In the genomic region with DNA sequence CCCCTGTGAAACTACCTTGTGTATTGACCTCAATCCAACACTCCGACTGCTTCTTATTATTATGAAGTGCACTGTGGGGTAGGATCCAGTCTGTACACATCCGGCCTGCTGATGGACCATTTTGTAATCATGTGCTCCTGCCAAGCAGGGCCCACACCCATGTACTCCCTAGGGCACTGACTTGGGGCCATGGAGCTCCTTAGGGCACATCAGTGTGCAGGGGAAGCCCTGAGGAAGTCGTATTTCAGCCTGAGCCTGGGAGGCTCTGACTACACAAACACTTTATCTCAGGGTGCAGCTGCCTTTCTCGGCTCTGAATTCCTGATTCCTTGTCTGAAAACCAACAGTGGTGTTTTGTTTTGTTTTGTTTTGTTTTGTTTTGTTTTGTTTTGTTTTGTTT, we compare ENCODE assay signal across 18 mouse cellular contexts. TPM values are rescaled to one million over a fixed set of nuclear protein-coding genes. Genes with fewer than 3 reads are reported as not detected.
DNase-seq lines count a peak whose midpoint lies in the region; ATAC-seq lines count a peak whose summit lies in the region.
"Had no signal": no experiment of that assay in that cellular context is flagged by ENCODE, and none has a peak within 500 bp of the region (broad histone marks: within the 10 kb centered on the region; RNA-seq: fewer than 3 reads in every experiment).

No protein-coding gene starts in this region.

- H3K36me3 ChIP-seq in kidney, embryonic 15.5 days = no peaks in the 10 kb centered on the region
- H3K36me3 ChIP-seq: forebrain, embryonic 12.5 days; hindbrain, embryonic 10.5 days; midbrain, embryonic 13.5 days; neural tube, embryonic 13.5 days had no signal

- H3K4me1 ChIP-seq in kidney, embryonic 15.5 days = peaks cover 19% of the 10 kb centered on the region

- no peak overlapping the region for H3K9ac ChIP-seq in kidney, embryonic 15.5 days
- H3K9ac ChIP-seq: forebrain, embryonic 12.5 days; midbrain, embryonic 13.5 days; neural tube, embryonic 13.5 days had no signal

- H3K9me3 ChIP-seq in kidney, embryonic 15.5 days (replicated peaks) = no peaks in the 10 kb centered on the region
- H3K9me3 ChIP-seq: forebrain, embryonic 12.5 days; hindbrain, embryonic 10.5 days; midbrain, embryonic 13.5 days; neural tube, embryonic 13.5 days had no signal

- no peak for ATAC-seq in kidney, embryonic 15.5 days (replicated peaks; ENCODE audit: low FRiP score)
- ATAC-seq: CD4-positive, CD25-positive, alpha-beta regulatory T cell, adult 4 months; midbrain, embryonic 13.5 days had no signal

- H3K4me2 ChIP-seq in kidney, embryonic 15.5 days = no peak overlapping the region
- H3K4me2 ChIP-seq: forebrain, embryonic 12.5 days; liver, embryonic 11.5 days; midbrain, embryonic 13.5 days; neural tube, embryonic 13.5 days had no signal

- H3K27me3 ChIP-seq in kidney, embryonic 15.5 days = peaks cover 26% of the 10 kb centered on the region

- no peak overlapping the region for H3K4me3 ChIP-seq in kidney, embryonic 15.5 days (replicated peaks)
- H3K4me3 ChIP-seq: forebrain, embryonic 12.5 days; hindbrain, embryonic 10.5 days; midbrain, embryonic 13.5 days; neural tube, embryonic 13.5 days had no signal

- 44% methylated on average over 4 of the region's 4 CpGs for WGBS in kidney, embryonic 15.5 days

- peak; percentile 26 for DNase-seq in adrenal gland, adult 2 months
- no peak for DNase-seq in adrenal gland, postnatal 25 days
- DNase-seq in kidney, adult 11 months = peak; percentile 56
- DNase-seq in 3T3-L1 (ENCODE audit: low read depth, low spot score) = peak; percentile 12
- DNase-seq in kidney, postnatal 36 days = peak; percentile 51 to 71
- no peak for DNase-seq in cerebellum, adult 11 months
- DNase-seq in layer of hippocampus, adult 18-20 months (ENCODE audit: low spot score in 2 of 2) = no peak
- DNase-seq: right cerebral cortex, adult 18-20 months; thymus, postnatal 14 days had no signal

- no peak overlapping the region for H3K27ac ChIP-seq in kidney, embryonic 15.5 days
- H3K27ac ChIP-seq: forebrain, embryonic 12.5 days; hindbrain, embryonic 10.5 days; kidney, postnatal 0 days; midbrain, embryonic 13.5 days; neural tube, embryonic 13.5 days had no signal

RNA-seq across cellular contexts. Expression of a gene that starts 5.7 kb away (rescaled TPM):
- 1 to 10 TPM; 1.7 to 1.9 TPM for total RNA-seq in adrenal gland, adult 2 months (2021)
- 3.7 and 9.8 TPM in 2 replicates for polyA plus RNA-seq in adrenal gland, adult 2 months (2012; rRNA removed)
- 0.95 and 1.3 TPM in 2 replicates for total RNA-seq in adrenal gland, postnatal 25 days (2021)
- 1.7 and 2.3 TPM in 2 replicates for polyA plus RNA-seq in kidney, embryonic 15.5 days (2015; fragmentation: Nextera tagmentation; extraction: Ambion mirVana)
- 1 to 10 TPM; 1.8 to 2.0 TPM for total RNA-seq in layer of hippocampus, adult 18-20 months (2021)

RNA-seq across cellular contexts. Expression of a gene that starts 16.9 kb away (rescaled TPM):
- total RNA-seq in adrenal gland, adult 2 months (2021) = 1 to 10 TPM in 1 of 2 experiments, under 1 TPM in 1; 0.89 to 1.2 TPM
- 1.1 and 1.7 TPM in 2 replicates for polyA plus RNA-seq in adrenal gland, adult 2 months (2012; rRNA removed)
- 0.38 and 0.61 TPM in 2 replicates for total RNA-seq in adrenal gland, postnatal 25 days (2021)
- polyA plus RNA-seq in kidney, embryonic 15.5 days (2015; fragmentation: Nextera tagmentation; extraction: Ambion mirVana) = 0.24 and 0.34 TPM in 2 replicates
- total RNA-seq in layer of hippocampus, adult 18-20 months (2021) = under 1 TPM; 0.37 to 0.51 TPM
- polyA plus RNA-seq: heart, embryonic 14.5 days; neural tube, embryonic 13.5 days had no signal

Comparison
In these comparisons a context has a peak if more than half of its experiments do, and no peak if none do; other contexts are left out.
1. DNase-seq: peak in adrenal gland, adult 2 months (single experiment), kidney, adult 11 months (single experiment), 3T3-L1 (single experiment) and kidney, postnatal 36 days (2 of 2); none in adrenal gland, postnatal 25 days (single experiment), cerebellum, adult 11 months (single experiment) and layer of hippocampus, adult 18-20 months (0 of 2).